Mouse (Mus musculus): Measurements from ENCODE around the gene Cfh. TPM values are rescaled to one million over a fixed set of nuclear protein-coding genes. Genes with fewer than 3 reads are reported as not detected.

Gene Cfh
- polyA plus RNA-seq, 1 experiment from 2014 or later: 26.8 TPM

Other genes with a start within 250 kb of the Cfh start
- 0.57 and 0.70 TPM in 2 replicates for gene Kcnt2, start 62.4 kb upstream of the Cfh start, polyA plus RNA-seq (2015; fragmentation: Nextera tagmentation; extraction: Ambion mirVana)

All from heart, embryonic 15.5 days (tissue).